Comparison of ENCODE assay signal across 1 mouse cellular context in genomic region chr9:120021164-120021563, GRCm38 (mm10).
TF ChIP-seq lines count a peak whose summit lies in the region.

No protein-coding gene starts in this region.

TF ChIP-seq in myocyte, 11 proteins besides CTCF, POLR2A, EP300 and RAD21:
- no peak for TF ChIP-seq TCF3 (IDR thresholded peaks at IDR 0.05; ENCODE audit: insufficient read length, low read depth)
- peak in 1 of 3 experiments; percentile 2 for TF ChIP-seq MYOG (IDR thresholded peaks at IDR 0.05; ENCODE audit: control insufficient read depth in 1 of 3, insufficient read depth in 1 of 3, insufficient read length in 2 of 3, low read depth in 2 of 3)
- no peak for TF ChIP-seq TCF12 (IDR thresholded peaks at IDR 0.05; ENCODE audit: insufficient read depth, poor library complexity, severe bottlenecking)
- TF ChIP-seq MYOD1 (IDR thresholded peaks at IDR 0.05; ENCODE audit: control insufficient read depth in 1 of 3, insufficient read length in 2 of 3, low read depth in 2 of 3) = peak in 1 of 3 experiments; percentile 32
- TF ChIP-seq MAX (IDR thresholded peaks at IDR 0.05; ENCODE audit: low read depth) = no peak
- no peak for TF ChIP-seq REST (IDR thresholded peaks at IDR 0.05; ENCODE audit: insufficient read depth, insufficient read length)
- TF ChIP-seq CEBPB (IDR thresholded peaks at IDR 0.05; ENCODE audit: insufficient read depth, poor library complexity, severe bottlenecking) = no peak
- TF ChIP-seq USF1 (IDR thresholded peaks at IDR 0.05; ENCODE audit: low read depth) = no peak
- no peak for TF ChIP-seq SRF (IDR thresholded peaks at IDR 0.05; ENCODE audit: control insufficient read depth, insufficient read length, low read depth)
- TF ChIP-seq POLR2AphosphoS2 (IDR thresholded peaks at IDR 0.05; ENCODE audit: insufficient read length, low read depth) = peak; percentile 36
- TF ChIP-seq E2F4 (IDR thresholded peaks at IDR 0.05; ENCODE audit: insufficient read depth) = no peak
